Mouse (Mus musculus) ES-E14 (cell line): ENCODE measurements at regions not wholly inside any gene's neighbourhood (a gene's known extent, or its start where the extent isn't known, plus 50 kb on each side); places are given as distances from the start of the nearest gene placed in this dataset.

ENCODE experiments used
- DNase-seq: peaks from one replicate; pipeline ENCODE4 v3.0.0-alpha.2; 2013; ENCODE audit warnings: low read depth, low spot score
- H3K27ac ChIP-seq: 2 replicates; pipeline ENCODE4 v1.5.1; 2012; ENCODE audit warnings: low read depth, mild to moderate bottlenecking, low read length, moderate library complexity, mixed read lengths; ENCODE audit not compliant: poor library complexity, insufficient read depth, severe bottlenecking
- H3K36me3 ChIP-seq: 2 replicates; pipeline ENCODE4 v1.6.1; 2012; ENCODE audit warnings: mild to moderate bottlenecking, low read length, moderate library complexity, mixed read lengths; ENCODE audit not compliant: control insufficient read depth, poor library complexity, insufficient read depth, severe bottlenecking
- H3K4me1 ChIP-seq, 2 experiments: fragments of 150-350 bp in 1 of 2; sonication (generic) in 1 of 2; 2 replicates each; pipeline ENCODE4 v1.6.1; 2012; ENCODE audit warnings: low read length in 2 of 2, mild to moderate bottlenecking in 1 of 2, mixed read lengths in 1 of 2; ENCODE audit not compliant: control insufficient read depth in 2 of 2, insufficient read depth in 2 of 2, poor library complexity in 1 of 2
- H3K4me3 ChIP-seq, 2 experiments: fragments of 150-350 bp in 1 of 2; sonication (generic) in 1 of 2; 2 replicates each; pipeline ENCODE4 v1.5.1; 2012; ENCODE audit warnings: low read length in 2 of 2, low read depth in 1 of 2, mild to moderate bottlenecking in 1 of 2, mixed read lengths in 1 of 2; ENCODE audit not compliant: insufficient read depth in 1 of 2, poor library complexity in 1 of 2, severe bottlenecking in 1 of 2
- H3K9ac ChIP-seq: 2 replicates; pipeline ENCODE4 v1.6.1; 2012; ENCODE audit warnings: low read depth, mild to moderate bottlenecking, low read length, mixed read lengths; ENCODE audit not compliant: poor library complexity, insufficient read depth, severe bottlenecking
- H3K9me3 ChIP-seq: fragments of 150-350 bp; sonication (generic); 2 replicates; pipeline ENCODE4 v1.6.1; 2012; ENCODE audit warnings: low read depth, mild to moderate bottlenecking, low read length; ENCODE audit not compliant: control insufficient read depth, insufficient read depth
- CHD2 ChIP-seq: IDR thresholded peaks from 2 replicates; pipeline ENCODE4 v1.6.1; 2014; ENCODE audit warnings: mild to moderate bottlenecking, low read depth, low read length, inconsistent platforms
- HCFC1 ChIP-seq: IDR thresholded peaks from 2 replicates; pipeline ENCODE4 v1.6.1; 2012; ENCODE audit warnings: low read length, inconsistent platforms, borderline replicate concordance; ENCODE audit not compliant: insufficient read depth
- MAFK ChIP-seq: IDR thresholded peaks from 2 replicates; pipeline ENCODE4 v1.6.1; 2014; ENCODE audit warnings: mild to moderate bottlenecking, low read depth, low read length, inconsistent platforms; ENCODE audit not compliant: insufficient read depth
- ZC3H11A ChIP-seq: IDR thresholded peaks from 2 replicates; pipeline ENCODE4 v1.6.1; 2012; ENCODE audit warnings: low read depth, mild to moderate bottlenecking, inconsistent platforms, low read length, borderline replicate concordance
- ZNF384 ChIP-seq: IDR thresholded peaks from 2 replicates; pipeline ENCODE4 v1.6.1; 2012; ENCODE audit warnings: low read depth, low read length, inconsistent platforms
- in situ Hi-C, 2 experiments: fragments of 600-800 bp; cut with MboI; formaldehyde crosslinking; loops; one replicate each; pipeline ENCODE4 v1.15.1; 2025; ENCODE audit warnings: low sequenced_read_pairs in 2 of 2, inconsistent platforms in 1 of 2; ENCODE audit not compliant: unreplicated experiment in 2 of 2

DNA sequence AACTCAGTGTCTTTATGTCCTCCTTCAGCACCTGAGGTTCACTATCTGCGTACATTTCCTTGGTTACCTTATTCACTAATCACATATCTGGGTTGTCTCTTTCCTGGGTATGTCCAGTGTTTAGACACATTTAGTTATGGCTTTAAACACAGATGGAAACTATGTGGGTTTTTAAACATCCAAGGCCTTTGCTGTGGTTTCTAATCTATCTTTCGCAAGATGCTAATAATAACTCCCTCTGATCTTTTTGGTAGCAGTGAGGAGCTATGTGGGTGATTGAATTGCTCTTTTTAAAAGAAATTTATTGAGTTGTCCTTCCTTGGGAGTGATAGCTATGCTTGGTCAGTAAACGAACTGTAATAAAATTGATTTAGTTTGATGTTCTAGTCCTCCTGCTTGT is 89.7 kb upstream of the Tars start:
- H3K9me3 ChIP-seq = no peaks in the 10 kb centered on the region

DNA sequence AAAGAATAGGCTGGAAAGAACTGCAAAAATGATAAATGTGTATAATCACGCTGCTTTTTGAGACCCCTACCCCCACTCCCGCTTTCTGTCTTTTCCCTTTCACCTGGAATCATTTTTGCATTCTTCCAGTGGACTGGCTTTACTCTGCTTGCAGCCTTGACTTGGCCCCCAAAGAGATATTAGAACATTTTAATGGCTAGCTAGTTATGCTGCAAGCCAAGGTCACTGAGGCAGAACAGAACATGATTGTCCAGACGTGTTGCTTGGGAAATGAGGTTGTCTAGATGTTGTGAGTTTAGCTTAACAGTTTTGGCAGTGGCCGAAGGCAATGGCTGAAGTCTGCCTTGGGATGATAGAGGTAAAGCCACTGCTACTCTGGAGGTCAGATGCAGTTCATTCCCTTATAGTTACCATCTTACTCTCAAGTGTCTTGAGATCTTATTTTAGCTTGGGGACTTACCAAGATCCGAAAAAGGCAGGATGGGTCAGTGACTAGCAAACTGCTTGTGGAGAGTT is 87.9 kb upstream of the Tars start:
- Histone ChIP-seq H3K4me1 (no peaks in the 10 kb centered on the region), H3K27ac (no peak overlapping the region), H3K36me3 (no peaks in the 10 kb centered on the region), H3K4me3 (no peak overlapping the region), H3K9ac (no peak overlapping the region), H3K9me3 (no peaks in the 10 kb centered on the region)
- DNase-seq = no peak
- in situ Hi-C loops = no loop called here
- no peak for TF ChIP-seq CHD2
- no peak for TF ChIP-seq HCFC1
- no peak for TF ChIP-seq ZC3H11A
- no peak for TF ChIP-seq ZNF384
- TF ChIP-seq MAFK = no peak

More for the DNA sequence above, 89.7 kb upstream of the Tars start:
- H3K9ac ChIP-seq = no peak overlapping the region
- no peak overlapping the region for H3K27ac ChIP-seq
- H3K4me1 ChIP-seq = no peaks in the 10 kb centered on the region
- TF ChIP-seq MAFK (no peak), ZC3H11A (no peak), HCFC1 (no peak)
- in situ Hi-C loops = no loop called here
- no peaks in the 10 kb centered on the region for H3K36me3 ChIP-seq
- DNase-seq = no peak
- no peak overlapping the region for H3K4me3 ChIP-seq

DNA sequence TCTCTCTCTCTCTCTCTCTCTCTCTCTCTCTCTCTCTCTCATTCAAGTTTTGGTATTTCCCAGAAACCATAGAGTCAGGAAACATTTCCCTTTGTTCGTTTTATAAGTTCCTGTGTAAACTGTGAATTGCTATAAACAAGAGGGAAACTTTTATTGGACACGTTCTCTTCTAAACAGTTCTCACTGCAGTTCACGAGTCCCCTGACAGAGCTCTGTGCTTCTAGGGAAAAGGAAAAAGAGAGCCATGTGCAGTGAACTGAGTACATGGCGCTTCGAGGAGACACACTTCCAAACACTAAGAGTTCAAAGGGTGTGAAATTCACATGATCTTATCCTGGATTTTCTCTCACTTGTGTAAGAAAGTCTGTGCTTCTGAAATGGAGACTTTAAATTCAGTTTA is 84.5 kb upstream of the Tars start:
- no peak for DNase-seq
- TF ChIP-seq ZC3H11A (no peak), HCFC1 (no peak), MAFK (no peak), CHD2 (no peak)
- no peaks in the 10 kb centered on the region for H3K36me3 ChIP-seq
- no peak overlapping the region for H3K4me3 ChIP-seq
- H3K4me1 ChIP-seq = no peaks in the 10 kb centered on the region
- in situ Hi-C loops = no loop called here
- H3K9ac ChIP-seq = no peak overlapping the region
- H3K9me3 ChIP-seq = no peaks in the 10 kb centered on the region
- H3K27ac ChIP-seq = no peak overlapping the region

DNA sequence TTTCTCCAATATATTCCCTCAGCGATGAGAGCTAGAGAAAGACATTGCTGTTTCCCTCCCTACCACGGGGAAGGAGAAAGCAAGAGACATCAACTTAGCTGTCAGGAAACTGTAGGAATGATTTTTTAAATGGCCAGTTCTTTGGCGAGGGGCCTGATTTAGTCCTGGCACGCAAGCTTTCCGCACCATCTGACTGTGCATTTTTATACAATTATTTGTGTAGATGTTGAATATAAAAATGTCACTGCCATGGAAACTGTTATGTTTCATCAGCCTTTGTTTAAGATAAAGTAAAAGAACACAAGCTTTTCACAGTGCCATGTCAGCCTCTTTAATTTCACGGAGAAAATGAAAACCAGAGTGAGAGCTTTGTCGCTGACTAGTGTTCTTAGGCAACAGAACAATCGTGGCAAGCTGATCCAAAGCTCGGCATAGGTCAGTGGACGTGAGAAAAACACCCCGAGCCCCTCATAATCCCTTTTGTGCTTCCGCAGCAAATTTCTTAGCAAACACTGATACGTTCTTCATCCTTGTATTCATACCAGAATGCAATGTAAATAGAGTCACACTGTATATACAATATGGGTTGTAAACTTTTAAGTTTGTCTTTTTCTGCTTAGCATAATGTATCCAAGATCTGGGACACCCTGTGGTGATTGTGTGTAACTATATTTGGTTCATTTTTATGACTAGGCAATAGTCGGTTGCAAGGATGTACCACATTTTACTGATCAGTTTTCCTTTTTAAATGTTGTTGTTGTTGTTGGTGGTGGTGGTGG is 79.9 kb upstream of the Tars start:
- TF ChIP-seq ZC3H11A (no peak), CHD2 (no peak), ZNF384 (no peak), HCFC1 (no peak), MAFK (no peak)
- Histone ChIP-seq H3K36me3 (no peaks in the 10 kb centered on the region), H3K9me3 (no peaks in the 10 kb centered on the region), H3K4me1 (no peaks in the 10 kb centered on the region), H3K9ac (no peak overlapping the region), H3K4me3 (no peak overlapping the region), H3K27ac (no peak overlapping the region)
- no peak for DNase-seq
- in situ Hi-C loops = no loop called here

DNA sequence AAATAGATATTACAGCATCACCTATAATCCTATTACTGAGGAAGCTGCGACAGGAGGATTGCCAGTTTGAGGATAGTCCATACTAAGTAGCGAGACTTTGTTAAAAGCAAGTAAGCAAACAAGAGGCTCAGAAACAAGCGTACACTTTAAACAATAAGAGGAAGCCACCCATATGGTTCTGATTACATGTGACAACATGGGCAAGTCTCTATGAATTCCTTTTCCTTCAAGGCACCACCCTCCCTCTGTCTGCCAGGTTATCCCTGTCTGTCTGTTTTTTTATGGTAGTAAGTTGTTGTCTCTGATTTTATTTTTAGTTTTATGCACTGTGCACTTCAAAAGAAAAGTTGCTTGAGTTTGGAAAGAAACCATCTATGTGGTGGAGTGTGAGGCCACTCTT is 76.8 kb upstream of the Tars start:
- no peak for DNase-seq
- in situ Hi-C loops = no loop called here
- H3K9me3 ChIP-seq = no peaks in the 10 kb centered on the region
- no peak for TF ChIP-seq MAFK
- TF ChIP-seq CHD2 = no peak
- no peak for TF ChIP-seq ZC3H11A
- no peak for TF ChIP-seq ZNF384
- no peak for TF ChIP-seq HCFC1
- H3K4me3 ChIP-seq = no peak overlapping the region
- no peak overlapping the region for H3K9ac ChIP-seq
- no peaks in the 10 kb centered on the region for H3K36me3 ChIP-seq
- no peak overlapping the region for H3K27ac ChIP-seq
- H3K4me1 ChIP-seq = no peaks in the 10 kb centered on the region
